Mouse (Mus musculus) left cerebral cortex, adult 9 months (tissue): ENCODE measurements at regions not wholly inside any gene's neighbourhood (a gene's known extent, or its start where the extent isn't known, plus 50 kb on each side); places are given as distances from the start of the nearest gene placed in this dataset.
"Not testable (repeated sequence)": the region's sequence is repeated elsewhere in the genome, so short reads cannot be mapped to it uniquely, and the experiment has no call there.

Experiments used
- DNase-seq, 2 experiments: peaks; one replicate each; pipeline ENCODE4 v3.0.0; 2022; ENCODE audit warnings: low spot score in 2 of 2

DNA sequence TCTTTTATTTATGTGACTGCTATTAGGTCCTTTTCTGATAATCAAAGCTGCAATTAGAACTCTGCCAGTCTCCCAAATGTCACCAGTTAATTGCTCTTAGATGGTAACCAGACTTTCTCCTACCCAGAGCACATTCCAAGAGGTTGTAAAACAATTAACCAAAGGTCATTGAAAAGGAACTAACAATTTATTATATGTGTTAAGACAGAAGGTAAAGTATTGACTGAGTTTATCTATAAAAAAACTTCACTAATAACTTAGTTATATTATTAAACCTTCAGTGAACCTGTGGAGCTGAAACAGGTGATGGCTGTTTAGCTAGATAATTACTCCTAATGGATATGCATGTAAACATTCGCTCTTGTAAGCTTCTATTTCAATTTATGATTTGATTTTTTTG, 1547.9 kb upstream of the Pcdh17 start:
- not testable (repeated sequence) for DNase-seq

- peak in 1 of 2 experiments; percentile 2 for DNase-seq
Observed at GRCm38 (mm10) chr14:82898841-82899240, 1544.5 kb upstream of the Pcdh17 start.
